Mouse (Mus musculus): ENCODE measurements at regions not wholly inside any gene's neighbourhood (a gene's known extent, or its start where the extent isn't known, plus 50 kb on each side); places are given as distances from the start of the nearest gene placed in this dataset.

DNA sequence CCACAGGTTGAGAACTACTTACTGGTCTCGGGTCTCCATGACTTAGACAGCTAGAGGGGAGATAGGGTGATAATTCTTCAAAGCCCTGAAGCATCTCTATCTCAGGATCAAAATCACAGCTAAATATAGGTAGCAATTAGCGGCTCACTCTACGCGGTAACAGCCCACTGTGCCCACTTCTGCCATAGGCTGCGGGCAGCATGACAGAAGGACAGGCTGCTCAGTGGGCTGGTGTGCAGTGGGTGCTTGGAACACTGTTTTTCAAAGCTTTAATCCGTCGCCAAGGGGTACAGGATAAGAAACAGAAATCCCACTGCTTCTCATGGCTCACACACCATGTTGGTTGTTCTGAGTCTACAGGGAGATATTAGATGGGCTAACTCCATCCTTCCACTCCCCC lies 59.2 kb upstream of the Twist2 start:
- Histone ChIP-seq H3K4me1 (ENCODE audit: control insufficient read depth, insufficient read depth, low read length) (no peaks in the 10 kb centered on the region), H3K4me3 (no peak overlapping the region), H3K9ac (ENCODE audit: low read depth, low read length) (no peak overlapping the region), H3K36me3 (ENCODE audit: control insufficient read depth, insufficient read depth, low read length) (no peaks in the 10 kb centered on the region), H3K27me3 (ENCODE audit: control insufficient read depth, insufficient read depth, low read length) (no peaks in the 10 kb centered on the region), H3K79me2 (replicated peaks; ENCODE audit: control insufficient read depth, insufficient read depth, low read length) (no peaks in the 10 kb centered on the region), H3K27ac (no peak overlapping the region)
- no peak for DNase-seq
- WGBS, result 84% methylated on average over 7 of the region's 7 CpGs
- TF ChIP-seq CTCF (IDR thresholded peaks at IDR 0.05) (no peak), EP300 (IDR thresholded peaks at IDR 0.05; ENCODE audit: insufficient read depth, low read depth, low read length) (no peak), POLR2A (IDR thresholded peaks at IDR 0.05; ENCODE audit: insufficient read depth, low read depth, low read length) (no peak)
- intact Hi-C loops (cut with DNase I), result no loop called here

DNA sequence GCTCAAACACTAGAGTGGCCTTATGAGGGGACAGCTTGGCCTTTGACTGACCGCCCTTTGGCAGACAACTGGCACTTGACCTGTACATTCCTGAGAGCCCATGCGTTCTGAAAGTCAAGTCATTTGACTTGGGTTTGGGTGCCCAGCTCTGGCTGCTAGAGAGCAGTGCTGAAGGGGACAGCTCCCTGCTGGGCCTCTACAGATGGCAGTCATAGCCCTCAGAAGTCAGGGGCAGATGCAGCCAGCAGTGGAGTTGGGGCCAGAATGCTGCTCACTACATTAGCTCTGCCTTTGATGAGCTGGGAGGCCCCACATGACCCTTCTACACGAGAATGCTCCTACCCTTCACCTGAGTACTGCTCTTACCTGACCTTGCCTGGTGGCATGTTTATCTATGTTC lies 58.3 kb upstream of the Twist2 start:
- H3K27me3 ChIP-seq (ENCODE audit: control insufficient read depth, insufficient read depth, low read length), result no peaks in the 10 kb centered on the region
- WGBS, result 36% methylated on average over 3 of the region's 3 CpGs

DNA sequence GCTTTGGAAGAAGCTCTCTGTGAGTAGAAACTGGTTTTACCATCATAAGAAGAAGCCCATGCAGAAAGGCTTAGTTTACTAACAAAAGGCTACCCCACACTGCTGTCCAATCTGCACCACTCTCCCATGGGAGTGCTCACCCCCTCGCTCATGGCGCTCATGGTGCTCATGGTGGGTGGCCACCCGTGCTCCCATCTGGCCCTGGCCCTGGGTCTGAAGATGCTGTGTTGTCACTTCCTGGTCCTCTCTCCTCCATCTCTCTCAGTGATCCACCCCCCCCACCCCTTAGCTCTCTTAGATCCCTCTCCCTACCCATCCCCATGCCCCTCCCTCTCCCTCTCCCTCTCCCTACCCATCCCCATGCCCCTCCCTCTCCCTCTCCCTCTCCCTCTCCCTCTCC lies 57.2 kb upstream of the Twist2 start:
- H3K4me3 ChIP-seq, result no peak overlapping the region
- H3K79me2 ChIP-seq (replicated peaks; ENCODE audit: control insufficient read depth, insufficient read depth, low read length), result no peaks in the 10 kb centered on the region
- intact Hi-C loops (cut with DNase I), result no loop called here
- H3K36me3 ChIP-seq (ENCODE audit: control insufficient read depth, insufficient read depth, low read length), result no peaks in the 10 kb centered on the region
- TF ChIP-seq CTCF (IDR thresholded peaks at IDR 0.05) (no peak), EP300 (IDR thresholded peaks at IDR 0.05; ENCODE audit: insufficient read depth, low read depth, low read length) (no peak), POLR2A (IDR thresholded peaks at IDR 0.05; ENCODE audit: insufficient read depth, low read depth, low read length) (no peak)
- no peaks in the 10 kb centered on the region for H3K27me3 ChIP-seq (ENCODE audit: control insufficient read depth, insufficient read depth, low read length)
- WGBS, result 93% methylated on average over 3 of the region's 3 CpGs
- DNase-seq, result no peak
- no peak overlapping the region for H3K27ac ChIP-seq
- no peak overlapping the region for H3K9ac ChIP-seq (ENCODE audit: low read depth, low read length)
- H3K4me1 ChIP-seq (ENCODE audit: control insufficient read depth, insufficient read depth, low read length), result no peaks in the 10 kb centered on the region

More for the DNA sequence above, 58.3 kb upstream of the Twist2 start:
- Histone ChIP-seq H3K27ac (no peak overlapping the region), H3K36me3 (ENCODE audit: control insufficient read depth, insufficient read depth, low read length) (no peaks in the 10 kb centered on the region), H3K4me3 (no peak overlapping the region), H3K79me2 (replicated peaks; ENCODE audit: control insufficient read depth, insufficient read depth, low read length) (no peaks in the 10 kb centered on the region), H3K4me1 (ENCODE audit: control insufficient read depth, insufficient read depth, low read length) (no peaks in the 10 kb centered on the region), H3K9ac (ENCODE audit: low read depth, low read length) (no peak overlapping the region)
- intact Hi-C loops (cut with DNase I), result no loop called here
- DNase-seq, result no peak
- TF ChIP-seq CTCF (IDR thresholded peaks at IDR 0.05), result no peak
- no peak for TF ChIP-seq POLR2A (IDR thresholded peaks at IDR 0.05; ENCODE audit: insufficient read depth, low read depth, low read length)
- TF ChIP-seq EP300 (IDR thresholded peaks at IDR 0.05; ENCODE audit: insufficient read depth, low read depth, low read length), result no peak

DNA sequence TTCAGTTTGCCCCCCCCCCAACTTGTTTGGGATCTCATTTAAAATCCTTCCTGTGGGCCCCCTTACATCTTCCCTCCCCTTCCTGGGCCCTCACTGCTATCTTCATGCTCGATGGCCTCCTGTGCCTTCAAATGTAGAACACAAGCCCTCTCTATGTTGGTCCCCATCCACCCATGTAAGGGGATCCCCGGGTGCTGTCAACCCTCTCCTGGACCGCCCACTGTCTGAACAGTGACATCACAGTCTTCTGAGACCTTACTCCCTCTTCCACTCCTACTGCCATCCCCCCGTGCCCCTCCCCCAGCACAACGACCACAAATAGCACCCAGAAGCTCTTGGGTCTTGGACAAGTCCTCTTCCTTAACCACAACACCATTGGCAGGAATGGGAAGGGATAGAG lies 56.6 kb upstream of the Twist2 start:
- no peaks in the 10 kb centered on the region for H3K4me1 ChIP-seq (ENCODE audit: control insufficient read depth, insufficient read depth, low read length)

DNA sequence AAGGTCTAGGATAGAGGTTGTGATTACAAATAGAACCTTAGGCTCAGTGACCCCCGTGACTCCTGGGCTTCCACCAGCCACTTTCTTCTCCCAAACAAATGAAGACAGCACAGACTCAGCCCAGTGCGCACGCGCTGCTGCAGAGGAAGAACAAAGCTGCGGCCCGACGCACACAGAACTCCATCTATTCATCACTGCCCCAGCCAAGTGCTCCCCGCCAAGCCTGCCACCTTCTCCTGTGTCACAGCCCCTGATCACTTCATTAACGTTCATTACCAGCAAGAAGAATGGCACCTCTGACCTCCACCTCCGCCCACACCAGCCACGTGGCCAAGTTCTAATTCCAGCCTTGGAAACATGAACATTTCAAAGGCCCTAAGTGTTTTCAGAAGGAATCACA lies 53.7 kb upstream of the Twist2 start:
- Histone ChIP-seq H3K79me2 (replicated peaks; ENCODE audit: control insufficient read depth, insufficient read depth, low read length) (no peaks in the 10 kb centered on the region), H3K27ac (no peak overlapping the region), H3K4me3 (no peak overlapping the region), H3K4me1 (ENCODE audit: control insufficient read depth, insufficient read depth, low read length) (no peaks in the 10 kb centered on the region), H3K27me3 (ENCODE audit: control insufficient read depth, insufficient read depth, low read length) (no peaks in the 10 kb centered on the region), H3K9ac (ENCODE audit: low read depth, low read length) (no peak overlapping the region), H3K36me3 (ENCODE audit: control insufficient read depth, insufficient read depth, low read length) (no peaks in the 10 kb centered on the region)
- no peak for DNase-seq
- TF ChIP-seq CTCF (IDR thresholded peaks at IDR 0.05), result no peak
- no peak for TF ChIP-seq EP300 (IDR thresholded peaks at IDR 0.05; ENCODE audit: insufficient read depth, low read depth, low read length)
- no peak for TF ChIP-seq POLR2A (IDR thresholded peaks at IDR 0.05; ENCODE audit: insufficient read depth, low read depth, low read length)
- intact Hi-C loops (cut with DNase I), result no loop called here
- 64% methylated on average over 11 of the region's 11 CpGs for WGBS

More for the DNA sequence above, 56.6 kb upstream of the Twist2 start:
- TF ChIP-seq CTCF (IDR thresholded peaks at IDR 0.05) (no peak), POLR2A (IDR thresholded peaks at IDR 0.05; ENCODE audit: insufficient read depth, low read depth, low read length) (no peak), EP300 (IDR thresholded peaks at IDR 0.05; ENCODE audit: insufficient read depth, low read depth, low read length) (no peak)
- Histone ChIP-seq H3K79me2 (replicated peaks; ENCODE audit: control insufficient read depth, insufficient read depth, low read length) (no peaks in the 10 kb centered on the region), H3K27me3 (ENCODE audit: control insufficient read depth, insufficient read depth, low read length) (no peaks in the 10 kb centered on the region), H3K36me3 (ENCODE audit: control insufficient read depth, insufficient read depth, low read length) (no peaks in the 10 kb centered on the region), H3K4me3 (no peak overlapping the region), H3K9ac (ENCODE audit: low read depth, low read length) (no peak overlapping the region), H3K27ac (no peak overlapping the region)
- DNase-seq, result no peak
- WGBS, result 72% methylated on average over 5 of the region's 5 CpGs
- intact Hi-C loops (cut with DNase I), result no loop called here
